Mouse (Mus musculus) kidney, postnatal 14 days (tissue): Measurements from ENCODE around the gene Adgre1.
"Not testable (repeated sequence)": the region's sequence is repeated elsewhere in the genome, so short reads cannot be mapped to it uniquely, and the experiment has no call there.

ENCODE experiments used
- DNase-seq: peaks from one replicate; pipeline ENCODE4 v3.0.0; 2022; ENCODE audit warnings: mixed read lengths

Gene Adgre1

DNA sequence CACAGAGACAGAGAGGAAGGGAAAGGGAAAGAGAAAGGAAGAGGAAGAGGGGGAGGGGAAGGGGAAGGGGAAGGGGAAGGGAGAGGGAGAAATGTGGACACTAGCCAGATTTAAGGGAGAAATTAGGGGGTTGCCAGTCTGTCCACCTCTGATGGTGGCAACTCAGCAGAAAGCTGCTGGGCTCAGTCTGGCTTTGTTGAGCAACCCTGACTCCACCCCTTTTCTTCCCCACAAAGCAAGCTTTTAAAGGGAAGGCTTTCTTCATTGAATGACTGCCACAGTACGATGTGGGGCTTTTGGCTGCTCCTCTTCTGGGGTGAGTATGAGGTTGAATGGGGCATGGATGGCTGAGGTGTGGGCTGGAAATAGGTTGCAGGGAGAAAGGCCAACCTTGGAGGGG, at the start of gene Adgre1:
TSS of gene Adgre1 (plus strand) at position 251 of the 400 bp plus-strand sequence.
- DNase-seq, result no peak

DNA sequence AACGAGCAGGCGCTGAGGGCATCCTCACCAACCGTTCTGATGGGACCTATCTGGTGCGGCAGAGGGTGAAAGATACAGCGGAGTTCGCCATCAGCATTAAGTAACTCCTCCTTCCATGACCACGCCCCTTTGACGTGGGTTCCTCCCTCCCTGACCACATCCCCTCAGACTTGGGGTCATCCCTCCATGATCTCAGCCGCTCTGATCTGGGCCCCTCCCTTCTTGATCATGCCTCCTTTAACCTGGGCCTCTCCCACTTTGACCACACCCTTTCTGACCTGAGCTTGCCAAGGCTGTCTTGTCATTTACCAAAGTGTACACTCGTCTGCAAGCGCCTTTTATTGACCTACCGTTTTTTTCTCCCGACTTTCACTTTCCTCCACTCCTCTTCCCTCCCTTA, 46.7 kb upstream of the Adgre1 start:
- DNase-seq, result no peak

DNA sequence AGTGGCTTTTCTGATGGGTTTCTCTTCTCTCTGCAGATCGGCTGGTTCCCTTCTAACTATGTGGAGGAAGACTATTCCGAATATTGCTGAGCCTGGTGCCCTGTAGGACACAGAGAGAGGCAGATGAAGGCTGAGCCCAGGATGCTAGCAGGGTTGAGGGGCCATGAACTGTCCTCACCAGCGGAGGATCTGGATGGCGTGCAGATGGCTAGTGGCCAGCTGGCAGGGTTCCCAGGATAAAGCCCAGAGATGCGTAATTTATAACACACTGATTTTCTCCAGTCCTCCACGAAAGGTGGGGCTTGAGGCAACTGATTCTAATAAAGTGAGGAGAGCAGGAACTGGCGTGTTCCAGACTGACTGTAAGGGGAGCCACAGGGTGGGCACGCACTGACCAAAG, 30.9 kb upstream of the Adgre1 start:
- DNase-seq, result peak; percentile 60

DNA sequence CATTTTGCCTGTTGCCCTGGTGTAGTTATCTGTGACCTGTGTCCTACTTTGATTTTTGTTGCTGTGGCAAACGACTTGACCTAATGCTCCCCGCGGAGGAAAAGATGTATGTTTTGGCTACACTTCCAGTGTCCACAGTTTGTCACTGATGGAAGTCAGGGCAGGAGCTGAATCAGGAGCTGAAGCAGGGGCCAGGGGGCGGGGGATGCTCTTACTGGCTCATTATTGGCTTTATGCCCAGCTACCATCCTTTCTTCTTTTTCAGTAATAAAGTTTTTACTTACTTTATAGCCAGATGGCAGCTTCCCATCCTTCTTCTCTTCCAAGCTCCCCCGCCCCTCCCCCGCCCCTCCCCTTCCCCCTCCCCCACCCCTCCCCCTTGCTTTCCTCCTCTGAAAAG, 29.5 kb upstream of the Adgre1 start:
- no peak for DNase-seq

DNA sequence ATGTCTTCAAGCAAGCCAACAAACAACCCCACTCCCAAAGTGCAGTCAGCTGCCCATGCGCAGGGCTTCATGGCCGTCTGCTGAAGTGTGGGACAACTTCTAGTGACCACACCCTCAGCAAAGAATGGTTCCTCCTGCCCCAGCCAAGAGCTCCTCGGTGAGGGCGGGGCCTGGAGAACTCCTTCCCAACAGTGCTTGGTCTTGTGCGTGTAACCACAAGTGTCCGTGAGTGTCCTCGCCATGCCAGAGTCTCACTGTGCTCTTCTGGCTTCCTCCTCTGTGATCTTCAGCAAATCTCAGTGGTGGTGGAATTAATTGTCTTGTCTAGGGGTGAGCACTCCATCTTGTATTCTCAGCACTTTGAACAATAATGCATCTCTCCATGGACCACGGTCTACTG, 27.5 kb upstream of the Adgre1 start:
- no peak for DNase-seq

DNA sequence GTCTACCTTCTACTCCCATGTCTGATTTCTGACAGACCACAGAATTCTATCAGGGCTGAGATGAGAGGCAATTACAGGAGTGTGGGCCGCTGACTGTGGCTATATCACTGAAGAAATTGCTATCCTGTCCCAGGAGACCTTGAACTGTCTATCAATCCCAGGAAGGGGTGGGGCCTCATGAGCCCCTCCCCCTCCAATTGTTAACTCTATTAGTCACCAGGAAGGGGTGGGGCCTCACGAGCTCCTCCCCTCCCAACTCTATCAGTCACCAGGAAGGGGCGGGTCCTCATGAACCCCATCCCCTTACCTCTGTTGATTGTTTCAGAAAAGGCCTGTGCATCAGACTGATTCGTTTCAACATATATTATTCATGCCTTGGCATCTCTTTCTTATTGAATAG, 26.2 kb upstream of the Adgre1 start:
- DNase-seq, result no peak

DNA sequence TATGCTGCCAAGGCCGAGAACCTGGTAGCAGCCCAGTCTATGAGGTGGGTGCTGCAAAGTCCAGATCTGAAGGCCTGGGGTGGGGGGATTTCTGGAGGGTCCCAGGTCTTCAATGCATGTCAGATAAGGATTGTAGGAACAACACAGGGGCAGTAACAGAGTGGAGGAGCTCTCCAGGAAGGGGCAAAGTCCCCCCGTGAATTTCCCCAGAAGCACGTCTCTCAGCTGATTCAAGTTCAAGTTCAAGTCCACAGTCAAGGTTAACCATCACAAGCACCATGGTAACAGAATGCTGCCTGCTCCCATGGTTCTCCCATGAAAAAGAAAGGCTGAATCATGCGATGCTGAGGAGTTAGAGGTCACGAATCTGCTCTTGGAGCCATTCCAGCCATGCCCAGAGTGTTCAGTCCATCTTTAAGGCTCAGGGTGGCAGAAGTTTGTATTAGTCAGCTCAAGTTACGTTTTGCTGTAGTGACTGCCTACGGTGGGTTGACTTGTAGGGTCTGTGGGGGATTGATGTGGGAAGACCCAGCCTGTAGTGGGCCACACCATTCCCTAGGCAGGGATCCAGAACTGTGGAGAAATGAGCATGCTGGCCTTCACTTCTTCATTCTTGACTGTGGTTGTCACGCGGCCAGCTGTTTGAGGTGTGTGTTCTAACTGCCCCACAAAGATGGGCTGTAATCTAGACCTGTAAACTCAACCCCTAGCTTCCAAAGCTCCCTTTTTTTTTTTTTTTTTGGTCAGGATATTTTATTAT, 24.3 kb upstream of the Adgre1 start:
- DNase-seq, result no peak

DNA sequence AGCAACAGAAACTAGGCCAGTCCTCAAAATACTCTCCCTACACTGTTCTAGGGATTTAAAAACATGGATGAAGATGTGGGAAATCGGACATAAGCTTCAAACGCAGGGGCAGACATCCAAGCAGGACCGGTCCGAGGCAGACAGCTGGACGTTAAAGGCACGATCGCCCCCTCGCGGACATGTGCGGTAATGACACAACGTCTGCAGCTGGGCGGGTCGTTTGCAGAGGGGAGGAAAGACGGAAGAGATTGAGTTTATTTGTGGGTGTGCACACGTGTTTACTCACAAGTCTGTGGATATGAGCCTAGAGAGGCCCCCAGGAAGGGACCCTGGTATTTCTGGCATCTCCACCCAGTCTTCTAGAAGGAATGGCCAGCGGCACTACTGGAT, 23.7 kb upstream of the Adgre1 start:
- DNase-seq, result peak; percentile 87

DNA sequence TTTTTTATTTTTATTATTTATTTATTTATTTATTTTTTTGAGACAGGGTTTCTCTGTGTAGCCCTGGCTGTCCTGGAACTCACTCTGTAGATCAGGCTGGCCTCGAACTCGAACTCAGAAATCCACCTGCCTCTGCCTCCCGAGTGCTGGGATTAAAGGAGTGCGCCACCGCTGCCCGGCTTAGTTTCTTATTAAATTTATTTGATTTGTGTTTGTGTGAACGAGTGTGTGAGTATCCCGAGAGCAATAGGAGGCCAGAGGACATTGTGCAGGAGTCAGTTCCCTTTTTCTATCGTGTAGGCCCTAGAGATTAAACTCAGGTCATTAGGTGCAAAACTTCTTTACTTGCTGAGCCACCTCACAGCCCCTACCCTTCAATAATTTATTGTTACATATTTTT, 23.3 kb upstream of the Adgre1 start:
- DNase-seq, result not testable (repeated sequence)

DNA sequence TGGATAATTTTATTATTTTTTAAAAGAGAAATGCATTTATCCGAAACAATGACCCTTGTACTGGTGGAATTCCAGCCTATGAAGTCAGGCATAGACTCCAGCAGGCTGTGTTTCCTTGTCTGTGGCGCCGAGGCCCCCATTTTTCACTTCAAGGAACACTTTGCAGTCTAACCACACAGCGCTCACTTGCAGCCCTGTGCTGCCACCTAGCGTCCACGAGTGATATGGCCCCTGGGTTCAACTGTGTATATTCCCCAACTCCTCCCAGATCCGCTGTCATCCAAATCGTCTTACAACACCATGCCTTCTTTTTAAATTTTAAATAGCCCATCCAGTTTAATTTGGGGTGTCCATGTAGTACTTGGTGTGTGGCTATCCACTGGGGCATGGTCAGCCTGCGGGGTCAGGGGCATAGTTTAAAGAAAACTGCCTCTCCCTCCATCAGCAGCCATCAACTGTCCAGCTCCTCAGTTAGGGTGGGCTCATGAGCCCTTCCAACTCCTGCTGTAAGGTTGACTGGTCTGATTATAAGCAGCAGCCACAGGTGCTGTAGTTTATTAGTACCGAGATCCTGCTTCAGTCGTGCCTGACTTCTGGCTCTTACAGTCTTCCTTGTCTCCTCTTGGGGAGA, 22.7 kb upstream of the Adgre1 start:
- DNase-seq, result peak; percentile 90

DNA sequence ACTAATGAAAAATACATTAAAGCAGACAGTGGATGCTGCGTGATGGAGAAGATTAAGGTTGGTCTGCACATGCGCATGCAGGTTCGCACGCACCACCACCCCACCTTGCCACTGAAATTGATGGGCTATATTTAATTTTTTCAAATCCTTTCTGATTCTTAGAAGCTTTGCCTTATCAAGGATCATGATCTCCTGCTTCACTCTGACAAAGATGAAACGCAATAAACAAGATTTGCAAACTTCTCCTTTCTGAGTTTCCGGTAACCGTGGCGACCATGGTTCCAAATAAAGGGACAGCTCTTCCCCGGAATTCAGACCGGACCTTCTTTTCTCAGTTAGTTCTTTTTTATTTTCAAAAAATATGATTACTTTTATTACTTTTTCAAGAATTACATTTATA, 20.5 kb upstream of the Adgre1 start:
- no peak for DNase-seq

DNA sequence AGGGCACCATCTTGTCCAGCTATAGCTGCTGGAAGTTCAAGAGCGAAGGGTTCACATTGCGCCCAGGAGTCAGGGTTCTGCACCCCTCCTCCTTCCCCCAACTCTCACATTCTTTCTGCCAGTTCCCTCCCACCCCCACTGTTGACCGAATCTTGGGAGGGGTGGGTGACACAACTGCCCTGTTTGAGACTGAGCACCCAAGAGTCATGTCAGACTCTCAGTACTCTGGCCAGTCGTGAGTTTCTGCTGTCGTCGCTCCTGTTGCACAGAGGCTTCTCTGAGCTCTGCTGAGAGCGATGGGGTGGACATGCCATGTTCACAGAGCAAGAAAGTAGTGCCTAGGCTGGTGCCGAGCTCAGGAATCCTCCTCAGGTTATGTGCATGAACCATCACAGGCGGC, 19.2 kb upstream of the Adgre1 start:
- no peak for DNase-seq

DNA sequence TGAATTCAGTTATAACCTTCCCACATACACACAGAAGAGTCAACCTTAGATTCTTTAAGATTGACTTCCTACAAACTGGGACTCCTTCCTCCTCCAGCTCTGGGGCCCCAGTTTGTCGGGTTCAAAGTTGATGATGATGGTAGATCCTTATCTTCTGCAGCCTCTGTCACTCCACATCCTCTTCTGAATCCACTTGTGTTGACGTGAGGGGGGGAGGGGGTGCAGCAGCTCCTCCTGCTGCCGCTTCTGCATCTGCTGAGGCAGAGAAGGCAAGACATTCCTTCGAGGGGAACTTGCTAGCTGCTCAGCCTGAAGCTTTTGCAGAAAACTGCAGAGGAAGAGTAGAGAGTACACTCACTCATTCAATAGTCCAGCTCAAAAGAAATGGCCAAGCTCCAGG, 16.9 kb upstream of the Adgre1 start:
- no peak for DNase-seq

DNA sequence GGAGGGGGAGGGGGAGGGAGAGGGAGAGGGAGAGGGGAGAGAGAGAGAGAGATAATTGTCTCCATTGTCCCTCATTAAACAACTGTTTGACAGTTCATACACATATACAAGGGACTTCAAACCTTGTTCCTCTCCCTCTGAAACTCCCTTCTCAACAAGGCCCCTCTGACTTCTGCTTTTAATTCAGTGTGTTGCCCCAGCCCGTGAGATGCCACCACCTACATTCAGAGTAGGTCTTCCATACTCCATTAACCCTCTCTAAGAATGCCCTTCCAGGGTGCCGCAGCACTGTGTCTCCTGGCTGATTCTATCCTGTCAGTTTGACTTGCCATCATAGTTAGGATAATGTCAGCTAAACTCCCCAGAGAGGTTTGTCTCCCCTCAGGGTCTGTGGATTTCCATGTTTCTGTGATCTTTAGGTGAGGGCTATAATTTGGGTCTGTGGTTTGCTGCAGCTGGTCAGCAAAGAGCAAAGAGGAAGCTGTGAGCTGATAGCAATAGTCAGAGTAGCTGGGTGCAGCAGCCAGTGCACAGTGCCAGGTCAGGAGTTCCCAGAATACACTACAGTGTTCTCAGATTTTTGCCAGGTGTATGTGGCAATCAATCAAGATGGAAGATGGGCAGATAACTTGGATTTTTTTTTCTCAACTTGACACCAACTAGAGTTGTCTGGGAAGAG, 14.3 kb upstream of the Adgre1 start:
- DNase-seq, result no peak

DNA sequence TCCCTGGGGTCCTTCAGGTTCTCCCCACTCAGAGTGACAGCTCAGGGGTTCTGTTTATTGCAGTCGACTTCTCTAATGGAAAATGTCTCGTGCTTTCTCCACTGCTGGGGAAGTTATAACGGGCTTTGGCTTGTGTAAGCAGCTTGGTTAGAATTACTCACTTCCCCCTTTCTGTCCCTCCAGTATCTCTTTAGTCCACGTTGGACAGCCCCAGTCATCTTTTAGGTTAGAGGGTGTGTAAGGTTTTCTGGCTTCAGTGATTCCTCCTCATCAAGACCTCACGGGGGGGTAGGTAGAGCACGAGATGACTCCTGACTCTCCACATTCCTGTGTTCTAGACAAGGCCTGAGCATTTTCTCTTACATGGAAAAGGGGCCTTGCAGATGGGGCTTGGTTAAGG, 11.5 kb upstream of the Adgre1 start:
- no peak for DNase-seq

DNA sequence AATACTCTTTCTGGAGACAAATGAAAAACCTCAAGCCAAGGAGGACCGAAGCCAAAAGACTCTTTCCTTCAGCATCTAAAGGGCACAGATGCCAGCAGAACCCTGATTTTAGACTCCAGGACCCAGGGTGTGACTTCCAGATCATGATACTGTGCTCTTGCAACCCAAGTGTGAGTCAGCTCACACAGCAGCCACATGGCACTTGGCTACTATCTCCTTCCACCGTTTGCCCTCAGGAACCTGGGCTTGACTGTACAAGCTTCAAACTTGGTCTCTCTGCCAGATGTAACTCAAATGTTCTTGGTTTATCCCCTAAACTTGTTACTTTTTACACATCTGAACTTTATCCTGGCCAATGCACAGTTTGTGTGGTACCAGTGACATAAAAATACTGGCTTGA, 10.7 kb upstream of the Adgre1 start:
- DNase-seq, result no peak

DNA sequence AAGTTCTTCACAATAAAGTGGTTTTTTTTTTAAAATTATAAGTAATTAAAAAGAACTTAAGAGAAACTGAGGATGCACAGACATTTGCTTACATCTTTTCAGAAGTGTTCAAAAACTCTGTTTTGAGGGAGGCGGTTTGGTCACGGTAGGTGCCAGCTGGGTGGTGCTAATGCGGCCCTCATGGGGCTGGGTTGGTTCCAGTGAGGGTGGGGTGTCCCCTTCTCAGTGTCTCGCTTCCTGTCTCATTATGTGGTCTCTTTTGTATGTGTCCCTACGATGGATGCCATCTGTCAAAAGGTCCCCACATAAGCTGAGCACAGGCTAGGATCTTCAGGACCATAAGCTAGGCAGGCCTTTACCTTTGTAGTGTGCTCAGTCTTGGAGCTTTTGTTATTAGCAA, 9.4 kb upstream of the Adgre1 start:
- no peak for DNase-seq

DNA sequence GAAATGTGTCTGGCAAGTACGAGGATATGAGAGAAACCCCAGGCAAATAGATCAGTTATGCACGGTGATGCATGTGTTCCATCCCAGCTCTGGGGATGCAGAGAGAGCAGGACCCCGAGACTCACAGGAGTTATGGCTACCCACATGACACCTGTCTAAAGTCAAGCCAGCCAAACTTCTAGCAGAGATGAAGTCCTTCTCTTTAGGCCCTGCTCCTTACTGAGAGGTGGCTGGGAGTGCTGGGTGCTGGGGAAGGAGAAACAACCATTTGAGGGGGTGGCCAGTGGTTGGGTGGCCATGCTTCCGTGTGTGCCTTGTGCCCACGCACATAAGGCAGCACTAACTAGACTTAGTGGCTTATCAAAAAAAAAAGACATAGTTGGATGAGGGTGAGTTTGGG, 8.3 kb upstream of the Adgre1 start:
- DNase-seq, result no peak

DNA sequence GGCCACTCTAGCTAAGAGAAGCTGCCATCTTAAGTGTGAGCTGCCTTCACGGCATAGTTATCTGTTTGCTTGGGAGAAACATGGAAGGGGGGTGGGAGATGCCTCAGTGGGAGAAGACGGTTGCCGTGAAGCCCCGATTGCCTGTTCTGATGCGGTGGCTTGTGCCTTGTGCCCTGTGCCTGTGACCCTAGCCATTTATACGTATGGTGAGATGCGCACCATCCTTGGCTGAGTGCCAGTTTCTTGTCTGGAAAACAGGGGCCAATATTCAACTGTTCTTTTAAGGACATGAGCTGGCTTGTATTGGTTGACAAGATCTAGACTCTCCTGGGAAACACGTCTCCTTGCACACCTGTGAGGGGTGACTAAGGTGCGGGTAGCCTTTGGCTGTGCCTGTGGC, 7.4 kb upstream of the Adgre1 start:
- no peak for DNase-seq

DNA sequence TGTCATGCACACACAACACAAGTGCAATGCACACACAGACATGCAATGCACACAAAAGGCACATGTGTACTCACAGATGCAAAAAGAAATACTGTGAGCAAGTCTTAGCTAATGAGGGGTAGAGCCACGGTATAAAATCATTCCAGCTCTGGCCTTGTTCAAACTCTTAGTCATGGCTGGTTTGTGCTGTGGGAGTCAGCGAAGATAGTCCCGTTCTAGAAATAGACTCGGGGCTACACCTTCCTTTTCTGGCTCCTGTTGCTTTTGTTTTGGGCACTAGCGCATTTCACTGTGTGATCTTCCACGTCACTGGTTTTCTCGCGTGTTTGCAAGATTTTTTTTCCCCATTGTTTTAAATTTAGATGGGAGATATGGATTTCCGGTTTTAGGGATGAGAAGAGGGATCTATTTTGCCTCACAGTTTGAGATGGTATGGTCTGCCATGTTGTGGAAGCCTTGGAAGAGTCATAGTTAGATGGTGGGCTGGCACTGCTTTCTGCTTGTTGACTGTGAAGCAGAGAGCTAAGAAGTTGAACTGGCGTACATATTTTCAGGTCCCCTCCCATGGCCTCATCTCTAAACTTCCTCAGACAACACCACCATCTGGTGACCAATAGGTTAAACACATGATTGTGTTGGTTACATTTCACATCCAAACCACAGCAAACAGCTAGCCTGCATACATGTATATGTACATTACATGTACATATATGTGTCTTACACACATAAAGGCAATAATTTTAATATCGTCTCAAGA, 1.2 kb downstream of the Adgre1 start:
- DNase-seq, result no peak
